Mouse (Mus musculus) neural tube, embryonic 10.5 days (tissue): ENCODE measurements around the gene Carnmt1.
A peak's percentile ranks its signal among the peaks of the same experiment; 100 is the strongest.

Source experiments
- DNase-seq: peaks from one replicate; pipeline ENCODE4 v3.0.0-alpha.2; 2017; ENCODE audit warnings: low spot score; ENCODE audit errors: extremely low spot score

Gene Carnmt1

GRCm38 (mm10) chr19:18712153-18712865 is 41.7 kb downstream of the Carnmt1 start:
- DNase-seq = peak; percentile 19

GRCm38 (mm10) chr19:18712866-18713300 is 42.3 kb downstream of the Carnmt1 start, which contains the start of gene D030056L22Rik:
Gene D030056L22Rik (plus strand): TSS chr19:18713193.
- DNase-seq = peak; percentile 98

GRCm38 (mm10) chr19:18713357-18713756 is 42.8 kb downstream of the Carnmt1 start:
- DNase-seq = peak; percentile 64

GRCm38 (mm10) chr19:18716374-18716773 is 45.8 kb downstream of the Carnmt1 start:
- DNase-seq = peak; percentile 55

- DNase-seq = no peak
Observed at GRCm38 (mm10) chr19:18720337-18720736, 49.8 kb downstream of the Carnmt1 start.

- DNase-seq = no peak
Observed at GRCm38 (mm10) chr19:18725186-18725585, 54.6 kb downstream of the Carnmt1 start.

GRCm38 (mm10) chr19:18730255-18730654 is 59.7 kb downstream of the Carnmt1 start:
- DNase-seq = no peak

- DNase-seq = no peak
Observed at GRCm38 (mm10) chr19:18731077-18731476, 60.5 kb downstream of the Carnmt1 start.

- DNase-seq = no peak
Observed at GRCm38 (mm10) chr19:18735901-18736300, 65.3 kb downstream of the Carnmt1 start.

GRCm38 (mm10) chr19:18739146-18739545 is 68.6 kb downstream of the Carnmt1 start:
- no peak for DNase-seq

- DNase-seq = no peak
Observed at GRCm38 (mm10) chr19:18743946-18744345, 73.4 kb downstream of the Carnmt1 start.

- DNase-seq = no peak
Observed at GRCm38 (mm10) chr19:18746576-18747340, 76.2 kb downstream of the Carnmt1 start.

- no peak for DNase-seq
Observed at GRCm38 (mm10) chr19:18747379-18747778, 76.8 kb downstream of the Carnmt1 start.

GRCm38 (mm10) chr19:18749598-18750339 is 79.2 kb downstream of the Carnmt1 start, which contains the start of gene Trpm6:
Gene Trpm6 (plus strand): TSS chr19:18749983.
- peak; percentile 39 for DNase-seq
